Mouse (Mus musculus) brain, embryonic 14.5 days (tissue): ENCODE data around the gene Bbs9.

ENCODE experiments used
- CTCF ChIP-seq: fragments of 200-500 bp; IDR thresholded peaks from 2 replicates; pipeline ENCODE4 v1.5.1; 2012; ENCODE audit warnings: inconsistent platforms, mild to moderate bottlenecking, moderate library complexity, borderline replicate concordance; ENCODE audit not compliant: insufficient read depth, insufficient read length; ENCODE audit errors: extremely low read depth
- POLR2A ChIP-seq: fragments of 200-500 bp; IDR thresholded peaks from 2 replicates; pipeline ENCODE4 v1.6.1; 2012; ENCODE audit warnings: mild to moderate bottlenecking, inconsistent platforms, borderline replicate concordance; ENCODE audit not compliant: poor library complexity, insufficient read depth, insufficient read length, severe bottlenecking; ENCODE audit errors: extremely low read depth

GRCm38 (mm10) chr9:22567726-22568125 is 92.2 kb downstream of the Bbs9 start:
- TF ChIP-seq CTCF (no peak), POLR2A (no peak)
